Mouse (Mus musculus) left cerebral cortex, adult 11 months (tissue): ENCODE data around the gene Fgfrl1.

Experiments
- DNase-seq: peaks from one replicate; pipeline ENCODE4 v3.0.0; 2022; ENCODE audit warnings: low spot score

The Fgfrl1 gene

DNA sequence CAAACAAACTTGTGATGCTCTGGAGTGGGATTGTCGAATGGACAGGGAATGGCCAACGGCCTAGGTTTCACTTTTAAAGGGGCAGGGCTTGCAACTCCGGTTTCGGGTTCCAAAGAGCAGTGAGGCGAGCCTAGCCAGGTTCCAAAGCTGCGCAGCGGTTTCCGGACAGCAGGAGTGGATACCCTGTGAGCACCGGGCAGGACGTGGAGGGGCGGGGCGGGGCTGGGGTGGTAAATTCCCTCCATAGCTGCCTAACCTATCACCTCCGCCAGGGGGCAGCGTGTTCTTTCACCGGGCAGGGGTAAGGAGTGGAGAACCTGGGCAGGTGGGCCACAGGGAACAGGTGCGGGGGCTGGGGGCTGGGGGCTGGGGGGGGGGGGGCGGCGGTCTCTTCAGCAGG lies at the start of gene Fgfrl1:
Gene Fgfrl1, plus strand, starts transcription at position 112 of the 400 bp plus-strand sequence.
- no peak for DNase-seq

GRCm38 (mm10) chr5:108643674-108644073 lies 48.5 kb upstream of the Fgfrl1 start:
- no peak for DNase-seq

DNA sequence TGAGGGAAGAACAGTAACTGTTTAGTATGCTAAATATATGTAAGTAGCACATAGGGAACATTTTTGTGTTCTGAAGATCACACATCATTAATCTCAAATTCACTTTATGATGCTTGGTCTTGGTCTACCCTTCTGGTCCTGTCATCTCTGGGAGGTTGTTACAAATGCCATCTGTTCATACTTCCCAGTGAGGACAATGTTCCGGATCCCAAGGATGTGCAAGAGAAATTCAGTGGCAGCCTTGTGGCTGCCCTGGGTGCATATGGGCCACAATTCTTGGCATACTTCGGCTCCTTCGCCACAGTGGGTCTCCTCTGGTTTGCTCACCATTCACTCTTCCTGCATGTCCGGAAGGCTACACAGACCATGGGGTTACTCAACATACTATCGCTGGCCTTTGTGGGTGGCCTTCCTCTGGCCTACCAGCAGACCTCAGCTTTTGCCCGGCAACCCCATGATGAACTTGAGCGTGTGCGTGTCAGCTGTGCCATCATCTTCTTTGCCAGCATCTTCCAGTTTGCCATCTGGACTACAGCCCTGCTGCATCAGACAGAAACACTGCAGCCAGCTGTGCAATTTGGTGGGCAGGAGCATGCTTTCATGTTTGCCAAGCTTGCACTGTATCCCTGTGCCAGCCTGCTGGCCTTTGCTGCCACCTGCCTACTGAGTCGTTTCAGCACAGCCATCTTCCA lies 46.4 kb upstream of the Fgfrl1 start:
- no peak for DNase-seq

- DNase-seq, result no peak
Observed at GRCm38 (mm10) chr5:108646343-108646660, 45.9 kb upstream of the Fgfrl1 start.

DNA sequence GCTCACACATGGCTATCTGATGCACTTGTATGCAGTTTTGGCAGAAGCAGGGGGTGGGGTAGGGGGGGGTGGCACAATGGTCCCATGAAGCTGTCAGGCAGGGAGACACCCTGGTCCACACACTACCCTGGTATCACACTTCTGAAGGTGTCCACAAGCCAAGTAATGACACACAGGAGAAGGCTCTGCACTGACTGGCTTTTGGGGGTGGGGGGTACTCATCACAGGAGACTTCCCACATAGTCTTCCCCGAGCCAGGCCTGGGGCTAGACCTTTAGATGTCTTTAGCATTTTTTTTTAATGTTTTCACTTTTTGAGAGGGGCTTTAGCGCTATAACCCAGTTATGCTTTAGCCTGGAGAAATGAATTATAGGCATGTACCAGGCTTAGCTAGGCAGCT lies 44.9 kb upstream of the Fgfrl1 start:
- DNase-seq, result no peak

GRCm38 (mm10) chr5:108647820-108648465 lies 44.2 kb upstream of the Fgfrl1 start:
- no peak for DNase-seq

GRCm38 (mm10) chr5:108648937-108649576 lies 43.1 kb upstream of the Fgfrl1 start:
- no peak for DNase-seq

DNA sequence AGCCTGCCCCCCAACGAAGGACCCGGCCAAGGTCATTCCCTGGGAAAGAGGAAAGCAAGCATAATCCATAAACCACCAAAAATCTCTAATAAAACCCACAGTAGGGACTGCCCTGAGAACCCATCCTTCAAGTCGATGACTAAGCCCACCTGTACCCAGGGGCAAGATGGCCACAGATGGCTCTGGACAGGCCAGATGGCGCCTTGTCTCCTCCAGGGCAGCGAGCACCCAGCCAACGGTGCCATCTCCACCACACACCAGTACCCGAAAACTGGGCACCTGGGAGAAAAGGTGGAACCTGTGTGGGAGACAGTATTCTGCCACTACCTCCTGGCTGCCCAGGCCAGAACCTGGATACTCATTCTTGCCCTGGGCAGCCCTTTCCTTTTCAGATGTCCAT lies 41.8 kb upstream of the Fgfrl1 start:
- no peak for DNase-seq

GRCm38 (mm10) chr5:108651136-108651720 lies 41.0 kb upstream of the Fgfrl1 start:
- no peak for DNase-seq

DNA sequence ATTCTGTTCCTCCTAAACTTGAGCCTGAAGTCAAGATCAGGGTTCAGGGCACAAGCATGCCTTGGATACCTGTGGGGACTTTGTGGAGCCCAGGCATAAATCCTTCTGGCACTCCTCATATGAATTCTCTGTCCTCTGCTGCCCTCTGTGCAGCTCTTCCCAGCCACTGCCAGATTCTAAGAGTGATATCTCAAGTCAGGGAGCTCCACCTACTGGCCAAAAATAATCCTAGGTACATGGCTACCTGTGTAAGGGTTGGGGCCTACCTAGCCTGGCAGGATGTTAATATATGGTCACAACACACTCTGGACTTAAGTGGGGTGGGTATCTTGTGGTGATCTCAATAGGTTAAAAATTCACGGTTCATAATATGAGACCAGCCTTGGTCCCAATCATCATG lies 40.4 kb upstream of the Fgfrl1 start:
- DNase-seq, result peak; percentile 66

- no peak for DNase-seq
Observed at GRCm38 (mm10) chr5:108653341-108653740, 38.8 kb upstream of the Fgfrl1 start.

- DNase-seq, result no peak
Observed at GRCm38 (mm10) chr5:108654444-108654990, 37.7 kb upstream of the Fgfrl1 start.

GRCm38 (mm10) chr5:108655381-108655780 lies 36.8 kb upstream of the Fgfrl1 start:
- no peak for DNase-seq

DNA sequence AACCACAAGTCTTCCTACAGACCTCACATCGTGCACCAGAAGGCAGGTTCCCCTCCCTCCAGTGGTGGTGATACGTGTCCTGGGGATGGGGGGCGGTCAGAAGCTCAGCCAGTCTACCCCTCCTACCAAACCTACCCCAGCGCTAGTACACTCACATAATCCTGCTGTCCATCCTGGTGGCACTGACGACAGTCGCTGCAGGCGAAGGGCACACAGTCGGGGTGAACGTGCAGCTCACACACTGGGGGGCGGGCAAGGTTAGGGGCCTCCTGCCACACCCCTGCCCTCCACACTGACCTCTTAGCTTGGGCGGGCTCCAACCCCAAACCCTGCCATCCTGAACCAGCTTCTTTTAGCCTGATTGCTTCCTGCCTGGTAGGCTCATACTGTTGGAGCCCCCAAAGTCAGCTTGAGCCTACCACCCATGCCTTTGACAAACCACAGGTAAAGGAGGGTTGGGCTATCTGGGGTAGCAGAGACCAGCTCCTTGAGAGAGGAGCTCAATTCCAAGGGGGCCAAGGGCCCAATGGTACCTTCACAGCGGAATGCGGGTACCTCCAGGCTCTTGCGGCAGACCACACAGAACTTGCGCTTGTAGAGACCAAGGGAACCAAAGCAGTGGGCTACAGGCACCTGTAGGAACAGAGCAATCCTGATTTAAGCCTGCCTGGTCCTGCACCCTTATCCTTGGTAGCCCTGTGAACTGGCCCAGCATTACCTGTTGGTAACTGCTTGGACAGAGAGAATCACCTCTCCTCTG lies 36.1 kb upstream of the Fgfrl1 start:
- DNase-seq, result no peak

DNA sequence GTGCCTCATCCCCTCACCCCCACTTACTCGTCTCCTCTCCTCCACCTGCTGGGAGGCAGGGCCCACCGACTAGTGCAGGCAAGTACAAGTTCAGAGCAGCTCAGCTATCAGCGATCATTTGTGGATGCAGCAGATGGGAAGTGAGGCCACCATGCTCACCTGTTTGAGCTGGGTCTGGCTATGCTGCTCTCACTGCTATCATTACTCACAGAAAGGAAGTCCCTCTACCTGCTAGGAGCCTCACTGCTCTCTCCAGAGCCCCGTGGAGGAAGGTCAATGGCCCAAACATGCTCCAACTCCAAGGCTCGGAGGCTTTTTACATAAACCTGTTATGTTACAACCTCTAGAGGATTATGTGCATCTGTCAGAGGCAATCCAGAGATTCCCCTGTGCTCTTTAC lies 34.8 kb upstream of the Fgfrl1 start:
- no peak for DNase-seq

GRCm38 (mm10) chr5:108658611-108659010 lies 33.6 kb upstream of the Fgfrl1 start:
- no peak for DNase-seq

DNA sequence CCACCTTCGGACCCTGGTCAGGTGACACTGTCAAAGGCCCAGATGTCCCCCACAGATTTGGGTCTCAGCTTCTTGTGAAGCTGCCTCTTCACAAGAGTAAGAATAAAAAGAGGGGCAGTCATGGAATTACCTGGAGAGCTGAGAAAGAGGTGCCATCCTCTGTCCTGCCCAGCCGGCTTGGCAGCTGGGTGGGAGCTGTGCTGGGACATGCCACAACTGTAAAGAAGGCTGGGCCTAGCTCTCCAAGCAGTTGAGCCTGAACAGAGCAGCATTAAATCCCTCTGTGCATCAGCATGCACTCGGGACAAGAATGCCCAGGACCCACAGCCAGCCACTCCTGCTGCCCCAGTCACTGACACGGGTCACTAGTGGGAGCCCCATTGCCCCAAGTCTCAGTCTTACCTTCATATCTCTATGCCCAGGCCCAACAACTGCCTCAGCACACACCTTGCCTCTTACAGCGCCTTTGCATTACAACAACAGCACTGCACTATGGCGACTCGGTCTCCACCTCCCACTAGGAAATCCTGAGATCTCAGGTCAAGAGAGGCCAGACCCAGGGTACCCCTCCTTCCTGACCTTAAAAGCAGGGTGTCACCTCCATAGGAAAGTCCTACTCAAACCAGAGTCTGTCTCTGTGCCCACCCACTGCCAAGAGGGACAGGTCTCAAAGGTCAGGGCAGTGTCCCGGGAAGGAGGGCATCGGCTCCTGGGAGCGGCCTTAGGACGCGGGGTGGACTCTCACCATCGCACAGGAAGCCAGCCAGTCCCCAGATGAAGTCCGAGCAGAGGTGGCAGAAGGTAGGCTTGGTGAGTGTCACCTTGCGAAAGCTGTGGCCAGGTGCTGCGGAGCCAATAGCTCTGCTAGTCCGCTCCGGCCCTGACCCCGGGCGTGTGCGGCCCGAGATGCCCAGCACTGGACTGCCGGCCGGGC lies 32.2 kb upstream of the Fgfrl1 start, which contains the start of gene Idua:
Gene Idua, plus strand, starts transcription at position 634 of the 934 bp plus-strand sequence.
- no peak for DNase-seq

DNA sequence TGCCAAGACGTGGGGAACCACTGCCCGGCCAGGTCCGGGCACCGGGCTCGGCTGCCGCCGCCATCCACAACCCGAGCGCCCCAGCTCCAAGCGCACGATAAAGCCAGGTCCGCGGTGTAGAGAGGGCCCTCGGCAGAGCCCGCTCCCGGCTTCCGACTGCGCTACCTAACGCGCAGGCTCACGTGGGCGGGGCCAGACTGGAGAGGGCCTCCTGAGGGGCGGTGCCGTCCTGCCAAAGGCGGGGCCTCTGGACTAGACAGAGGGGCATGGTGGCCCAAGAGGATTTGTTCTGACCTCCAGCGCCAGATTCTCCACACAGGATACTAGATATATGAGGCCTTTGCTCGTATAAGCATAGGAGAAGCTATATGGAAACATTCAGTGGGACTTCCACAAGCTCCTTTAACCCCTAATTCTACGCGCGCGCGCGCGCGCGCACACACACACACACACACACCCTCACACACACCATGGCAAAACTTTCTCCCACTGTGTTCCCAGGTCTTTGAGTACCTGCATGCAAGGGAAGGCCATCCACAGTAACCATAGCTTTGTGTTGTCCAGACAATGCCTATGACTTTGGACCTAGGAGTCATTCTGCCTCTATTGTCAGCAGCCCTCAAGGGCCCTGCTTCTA lies 31.4 kb upstream of the Fgfrl1 start:
- peak; percentile 84 for DNase-seq

- no peak for DNase-seq
Observed at GRCm38 (mm10) chr5:108662772-108663171, 29.4 kb upstream of the Fgfrl1 start.

- no peak for DNase-seq
Observed at GRCm38 (mm10) chr5:108665066-108665465, 27.1 kb upstream of the Fgfrl1 start.
